Mouse (Mus musculus): ENCODE data around the gene Amhr2. TPM values are rescaled to one million over a fixed set of nuclear protein-coding genes. Genes with fewer than 3 reads are reported as not detected.

Amhr2 gene
- polyA plus RNA-seq, 1 experiment from 2014 or later = 0.21 TPM

DNA sequence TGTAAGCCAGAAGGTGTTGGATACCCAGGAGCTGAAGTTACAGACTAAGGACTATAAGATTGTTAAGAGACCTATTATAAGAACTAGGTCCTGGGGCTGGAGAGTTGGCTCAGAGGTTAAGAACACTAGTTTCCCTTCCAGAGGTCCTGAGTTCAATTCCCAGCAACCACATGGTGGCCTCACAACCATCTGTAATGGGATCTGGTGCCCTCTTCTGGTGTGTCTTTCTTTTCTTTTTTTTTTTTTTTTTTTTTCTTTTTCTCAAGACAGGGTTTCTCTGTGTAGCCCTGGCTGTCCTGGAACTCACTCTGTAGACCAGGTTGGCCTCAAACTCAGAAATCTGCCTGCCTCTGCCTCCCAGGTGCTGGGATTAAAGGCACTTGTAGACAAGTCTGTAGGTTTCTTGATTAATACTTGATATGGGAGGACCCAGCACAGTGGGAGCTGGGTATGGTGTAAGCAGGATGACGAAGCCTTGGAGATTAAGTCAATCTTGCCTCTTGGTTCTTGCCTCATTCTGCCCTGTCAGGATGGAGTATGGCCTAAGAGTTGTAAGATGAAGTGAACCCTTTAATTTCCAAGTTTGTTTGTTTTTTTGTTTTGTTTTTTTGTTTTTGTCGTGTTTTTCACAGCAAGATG, 21.4 kb upstream of the Amhr2 start:
- H3K27ac ChIP-seq (ENCODE audit: low read depth) = no peak overlapping the region
- WGBS = 94% methylated on average over 2 of the region's 2 CpGs
- H3K4me1 ChIP-seq (ENCODE audit: insufficient read depth) = no peaks in the 10 kb centered on the region
- H3K36me3 ChIP-seq (ENCODE audit: insufficient read depth) = peaks cover 62% of the 10 kb centered on the region
- no peaks in the 10 kb centered on the region for H3K9me3 ChIP-seq (ENCODE audit: low read depth, low read length)
- no peak overlapping the region for H3K4me3 ChIP-seq (ENCODE audit: low read depth, low read length)
- no peak overlapping the region for H3K9ac ChIP-seq
- ATAC-seq (ENCODE audit: insufficient read depth) = no peak
- no peaks in the 10 kb centered on the region for H3K27me3 ChIP-seq (ENCODE audit: insufficient read depth, low read length)
- TF ChIP-seq CTCF (IDR thresholded peaks at IDR 0.05; ENCODE audit: low read depth) = no peak
- no peak overlapping the region for H3K4me2 ChIP-seq
- DNase-seq = no peak

DNA sequence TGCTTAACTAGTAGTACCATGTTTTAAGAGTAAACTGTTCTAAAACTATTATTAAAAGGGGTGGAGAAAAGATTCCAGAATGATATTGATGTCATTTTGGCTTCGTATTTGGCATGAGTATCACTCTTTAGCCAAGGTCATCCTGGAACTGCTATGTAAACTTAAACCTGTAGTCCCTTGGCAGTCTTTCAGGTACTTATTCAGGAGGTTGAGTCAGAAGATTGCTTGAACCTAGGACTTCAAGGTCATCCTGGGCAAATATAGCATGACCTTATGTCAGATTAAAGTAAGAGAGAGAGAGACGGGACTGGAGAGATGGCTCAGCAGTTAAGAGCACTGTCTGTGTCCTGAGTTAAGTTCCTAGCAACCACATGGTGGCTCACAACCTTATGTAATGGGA, 20.5 kb upstream of the Amhr2 start:
- no peak for TF ChIP-seq CTCF (IDR thresholded peaks at IDR 0.05; ENCODE audit: low read depth)
- no peak for DNase-seq
- no peak for ATAC-seq (ENCODE audit: insufficient read depth)
- H3K36me3 ChIP-seq (ENCODE audit: insufficient read depth) = peaks cover 61% of the 10 kb centered on the region
- no peaks in the 10 kb centered on the region for H3K4me1 ChIP-seq (ENCODE audit: insufficient read depth)
- no peaks in the 10 kb centered on the region for H3K9me3 ChIP-seq (ENCODE audit: low read depth, low read length)
- WGBS = 77% methylated on average over 2 of the region's 2 CpGs
- no peak overlapping the region for H3K9ac ChIP-seq
- H3K27me3 ChIP-seq (ENCODE audit: insufficient read depth, low read length) = no peaks in the 10 kb centered on the region
- no peak overlapping the region for H3K4me2 ChIP-seq
- no peak overlapping the region for H3K27ac ChIP-seq (ENCODE audit: low read depth)
- H3K4me3 ChIP-seq (ENCODE audit: low read depth, low read length) = no peak overlapping the region

DNA sequence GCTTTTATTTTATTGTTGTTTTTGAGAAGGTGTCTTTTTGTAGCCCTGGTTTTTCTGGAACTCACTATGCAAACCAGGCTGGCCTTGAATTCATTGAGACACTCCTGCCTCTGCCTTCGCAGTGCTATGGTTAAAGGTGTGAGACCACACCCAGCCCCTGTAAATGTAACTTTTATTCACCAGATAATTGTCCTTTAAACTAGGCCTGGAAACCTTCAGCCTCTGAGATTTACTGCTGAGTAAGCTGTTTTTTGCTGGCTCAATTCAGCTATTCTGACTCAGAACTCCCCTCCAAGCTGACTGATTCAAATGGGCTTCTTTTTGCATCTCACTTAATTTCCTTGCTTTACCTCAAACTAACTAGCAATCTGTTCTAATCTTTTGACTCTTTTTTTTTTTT, 18.2 kb upstream of the Amhr2 start:
- 95% methylated on average over 1 of the region's 1 CpGs for whole genome bisulfite sequencing
- no peak overlapping the region for H3K4me2 ChIP-seq
- no peak overlapping the region for H3K4me3 ChIP-seq (ENCODE audit: low read depth, low read length)
- no peak for ATAC-seq (ENCODE audit: insufficient read depth)
- peaks cover 72% of the 10 kb centered on the region for H3K36me3 ChIP-seq (ENCODE audit: insufficient read depth)
- no peak for TF ChIP-seq CTCF (IDR thresholded peaks at IDR 0.05; ENCODE audit: low read depth)
- H3K9me3 ChIP-seq (ENCODE audit: low read depth, low read length) = no peaks in the 10 kb centered on the region
- no peak overlapping the region for H3K9ac ChIP-seq
- no peaks in the 10 kb centered on the region for H3K27me3 ChIP-seq (ENCODE audit: insufficient read depth, low read length)
- no peak for DNase-seq
- H3K27ac ChIP-seq (ENCODE audit: low read depth) = no peak overlapping the region
- no peaks in the 10 kb centered on the region for H3K4me1 ChIP-seq (ENCODE audit: insufficient read depth)

DNA sequence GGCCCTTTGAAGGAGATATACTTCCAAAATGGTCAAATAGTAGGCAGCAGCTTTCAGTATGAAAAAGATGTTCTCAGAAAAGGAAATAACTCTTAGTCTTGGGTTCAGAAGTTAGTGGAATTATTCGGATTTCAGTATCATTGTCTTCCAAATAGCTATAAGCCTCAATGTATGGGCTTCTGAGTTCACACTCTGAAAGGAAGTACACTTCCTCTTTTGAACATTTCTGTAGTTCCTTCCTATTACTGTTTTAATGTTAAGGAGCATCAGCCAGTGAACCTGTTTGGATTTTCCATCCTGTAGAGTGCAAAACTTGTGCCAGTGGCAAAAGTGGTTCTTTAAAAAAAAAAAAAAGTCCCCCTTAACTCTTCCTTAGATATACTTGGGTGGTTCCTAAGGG, 13.1 kb upstream of the Amhr2 start:
- WGBS = 83% methylated on average over 1 of the region's 1 CpGs
- no peaks in the 10 kb centered on the region for H3K27me3 ChIP-seq (ENCODE audit: insufficient read depth, low read length)
- H3K4me3 ChIP-seq (ENCODE audit: low read depth, low read length) = no peak overlapping the region
- H3K27ac ChIP-seq (ENCODE audit: low read depth) = no peak overlapping the region
- no peak for ATAC-seq (ENCODE audit: insufficient read depth)
- no peak for DNase-seq
- H3K4me1 ChIP-seq (ENCODE audit: insufficient read depth) = no peaks in the 10 kb centered on the region
- no peak overlapping the region for H3K4me2 ChIP-seq
- H3K36me3 ChIP-seq (ENCODE audit: insufficient read depth) = peaks cover 90% of the 10 kb centered on the region
- TF ChIP-seq CTCF (IDR thresholded peaks at IDR 0.05; ENCODE audit: low read depth) = no peak
- no peak overlapping the region for H3K9ac ChIP-seq
- H3K9me3 ChIP-seq (ENCODE audit: low read depth, low read length) = no peaks in the 10 kb centered on the region

DNA sequence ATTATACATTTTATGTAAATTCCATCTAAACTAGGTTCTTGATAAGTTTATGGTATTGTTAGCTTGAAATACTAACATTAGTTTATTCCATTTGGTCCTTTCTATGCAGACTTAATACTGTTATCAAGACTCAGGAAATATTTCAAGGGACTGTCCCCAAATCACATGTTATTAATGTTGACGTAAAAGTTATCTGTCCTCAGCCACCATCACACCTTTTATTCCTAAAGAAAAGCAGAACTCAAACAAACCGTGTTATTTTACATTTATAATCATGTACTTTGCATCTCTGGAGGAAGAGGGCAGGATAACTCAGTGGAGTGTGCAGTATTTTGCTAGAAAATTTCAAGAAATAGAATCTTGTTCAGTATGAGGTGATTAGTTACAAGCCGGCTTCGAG, 12.0 kb upstream of the Amhr2 start:
- Histone ChIP-seq H3K4me2 (no peak overlapping the region), H3K9ac (no peak overlapping the region), H3K4me1 (ENCODE audit: insufficient read depth) (no peaks in the 10 kb centered on the region), H3K36me3 (ENCODE audit: insufficient read depth) (peaks cover 82% of the 10 kb centered on the region), H3K9me3 (ENCODE audit: low read depth, low read length) (no peaks in the 10 kb centered on the region), H3K27ac (ENCODE audit: low read depth) (no peak overlapping the region), H3K27me3 (ENCODE audit: insufficient read depth, low read length) (no peaks in the 10 kb centered on the region), H3K4me3 (ENCODE audit: low read depth, low read length) (no peak overlapping the region)
- TF ChIP-seq CTCF (IDR thresholded peaks at IDR 0.05; ENCODE audit: low read depth) = no peak
- ATAC-seq (ENCODE audit: insufficient read depth) (no peak), DNase-seq (no peak)
- 87% methylated on average over 4 of the region's 4 CpGs for WGBS

DNA sequence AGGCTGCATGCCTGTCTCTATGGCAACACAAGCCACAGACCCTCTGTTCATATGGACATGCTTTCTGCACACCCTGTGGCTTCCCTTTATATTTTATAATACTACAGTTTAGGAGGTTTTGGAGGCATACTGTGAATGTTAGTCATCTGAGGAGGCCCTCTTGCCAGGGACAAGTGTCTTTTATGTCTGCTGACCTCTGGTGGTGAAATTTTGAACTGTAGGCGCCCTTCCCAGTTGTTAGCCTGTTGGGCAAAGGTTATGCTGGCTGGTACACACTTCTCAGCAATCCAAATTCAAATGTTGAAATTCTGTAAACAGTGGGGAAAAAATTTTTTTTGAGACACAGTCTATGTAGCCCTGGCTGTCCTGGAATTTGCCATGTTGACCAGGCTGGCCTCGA, 2.7 kb upstream of the Amhr2 start:
- 46% methylated on average over 2 of the region's 2 CpGs for WGBS
- TF ChIP-seq CTCF (IDR thresholded peaks at IDR 0.05; ENCODE audit: low read depth) = peak; percentile 85
- DNase-seq = peak; percentile 94
- Histone ChIP-seq H3K27me3 (ENCODE audit: insufficient read depth, low read length) (no peaks in the 10 kb centered on the region), H3K27ac (ENCODE audit: low read depth) (no peak overlapping the region), H3K36me3 (ENCODE audit: insufficient read depth) (no peaks in the 10 kb centered on the region), H3K4me2 (no peak overlapping the region), H3K9ac (no peak overlapping the region), H3K4me1 (ENCODE audit: insufficient read depth) (peaks cover 6% of the 10 kb centered on the region; the same call in 1 of the 2 replicates), H3K9me3 (ENCODE audit: low read depth, low read length) (no peaks in the 10 kb centered on the region), H3K4me3 (ENCODE audit: low read depth, low read length) (no peak overlapping the region)
- peak; percentile 58; the same call in 1 of the 2 replicates for ATAC-seq (ENCODE audit: insufficient read depth)

DNA sequence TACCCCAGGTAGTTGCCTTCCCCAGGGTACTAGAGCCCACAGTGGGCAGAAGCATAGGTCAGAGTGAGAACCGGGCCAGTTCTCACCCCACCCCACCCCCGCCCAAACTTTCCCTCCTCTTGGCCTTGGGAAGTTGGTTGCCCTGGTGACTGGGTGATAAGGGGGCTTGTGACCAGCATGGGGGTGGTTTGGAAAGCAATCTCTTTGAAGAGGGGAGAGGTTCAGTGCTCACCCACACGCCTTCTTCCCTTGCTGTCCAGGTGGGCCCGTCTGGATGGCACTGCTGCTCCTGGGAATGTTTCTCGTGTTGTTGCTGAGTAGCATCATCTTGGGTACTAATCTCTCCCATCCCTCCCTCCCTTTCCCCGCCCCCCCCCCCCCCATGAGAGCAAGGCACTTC, 1.3 kb downstream of the Amhr2 start:
- no peak for TF ChIP-seq CTCF (IDR thresholded peaks at IDR 0.05; ENCODE audit: low read depth)
- H3K9me3 ChIP-seq (ENCODE audit: low read depth, low read length) = no peaks in the 10 kb centered on the region
- H3K4me3 ChIP-seq (ENCODE audit: low read depth, low read length) = no peak overlapping the region
- H3K4me1 ChIP-seq (ENCODE audit: insufficient read depth) = peaks cover 6% of the 10 kb centered on the region; the same call in 1 of the 2 replicates
- H3K9ac ChIP-seq = no peak overlapping the region
- H3K27ac ChIP-seq (ENCODE audit: low read depth) = no peak overlapping the region
- 29% methylated on average over 5 of the region's 6 CpGs for WGBS
- H3K36me3 ChIP-seq (ENCODE audit: insufficient read depth) = no peaks in the 10 kb centered on the region
- H3K27me3 ChIP-seq (ENCODE audit: insufficient read depth, low read length) = no peaks in the 10 kb centered on the region
- no peak overlapping the region for H3K4me2 ChIP-seq
- DNase-seq = no peak
- no peak for ATAC-seq (ENCODE audit: insufficient read depth)
